Mouse (Mus musculus) G1E (cell line): ENCODE data around the gene Sumo3. TPM values are rescaled to one million over a fixed set of nuclear protein-coding genes. Genes with fewer than 3 reads are reported as not detected.

Experiments
- ATAC-seq: 2 replicates; pipeline ENCODE4 v1.8.0; 2016; ENCODE audit warnings: mild to moderate bottlenecking; ENCODE audit not compliant: insufficient number of reproducible peaks, poor library complexity, low FRiP score, severe bottlenecking; ENCODE audit errors: extremely low read depth
- DNase-seq: peaks from one replicate; pipeline ENCODE4 v3.0.0; 2012; ENCODE audit warnings: low spot score
- H3K27me3 ChIP-seq: 2 replicates; pipeline ENCODE4 v1.6.1; 2012; ENCODE audit warnings: mild to moderate bottlenecking, low read length, inconsistent platforms; ENCODE audit not compliant: insufficient read depth
- H3K36me3 ChIP-seq: replicated peaks from 2 replicates; pipeline ENCODE3; 2012; ENCODE audit warnings: mild to moderate bottlenecking, inconsistent platforms
- H3K4me1 ChIP-seq: 2 replicates; pipeline ENCODE4 v1.6.1; 2012; ENCODE audit warnings: low read depth, low read length, inconsistent platforms, mixed read lengths; ENCODE audit not compliant: insufficient read depth
- H3K4me3 ChIP-seq: 2 replicates; pipeline ENCODE4 v1.5.1; 2012; ENCODE audit warnings: low read depth, mild to moderate bottlenecking, inconsistent platforms, low read length, moderate library complexity, mixed read lengths
- H3K9me3 ChIP-seq: replicated peaks from 2 replicates; pipeline ENCODE4 v1.6.1; 2012; ENCODE audit warnings: inconsistent platforms
- CTCF ChIP-seq: IDR thresholded peaks from 2 replicates; pipeline ENCODE4 v1.5.1; 2012; ENCODE audit warnings: low read depth, low read length, inconsistent platforms, mixed read lengths
- GATA1 ChIP-seq: IDR thresholded peaks from 2 replicates; pipeline ENCODE4 v1.6.1; 2012; ENCODE audit warnings: borderline replicate concordance, low read length, inconsistent platforms, mixed read lengths
- GATA2 ChIP-seq: IDR thresholded peaks from 2 replicates; pipeline ENCODE4 v1.6.1; 2012; ENCODE audit warnings: low read depth, low read length, inconsistent platforms, borderline replicate concordance
- POLR2AphosphoS5 ChIP-seq: IDR thresholded peaks from 2 replicates; pipeline ENCODE4 v1.6.1; 2012; ENCODE audit warnings: low read depth, low read length, inconsistent platforms; ENCODE audit not compliant: insufficient replicate concordance
- TAL1 ChIP-seq: conservative IDR thresholded peaks from 2 replicates; pipeline ENCODE4 v1.6.1; 2012; ENCODE audit warnings: low read depth, low read length, inconsistent platforms, mixed read lengths
- polyA plus RNA-seq: library from polyadenylated mRNA; stranded (reverse); fragments of >175 nt; gene quantifications from 2 replicates; pipeline ENCODE4 v1.2.3, GENCODE M21; 2012
- total RNA-seq, 2 experiments: library from RNA; stranded (forward) in 1 of 2; stranded (reverse) in 1 of 2; fragments of 200-1000 nt in 1 of 2; fragments of >200 nt in 1 of 2; fragmentation: Nextera tagmentation in 1 of 2; gene quantifications; 2 replicates each; pipeline ENCODE4 v1.2.3; 2014 to 2017

The Sumo3 gene
- total and polyA plus RNA-seq, 3 experiments = 32.6 to 160 (median 96.3) TPM

DNA sequence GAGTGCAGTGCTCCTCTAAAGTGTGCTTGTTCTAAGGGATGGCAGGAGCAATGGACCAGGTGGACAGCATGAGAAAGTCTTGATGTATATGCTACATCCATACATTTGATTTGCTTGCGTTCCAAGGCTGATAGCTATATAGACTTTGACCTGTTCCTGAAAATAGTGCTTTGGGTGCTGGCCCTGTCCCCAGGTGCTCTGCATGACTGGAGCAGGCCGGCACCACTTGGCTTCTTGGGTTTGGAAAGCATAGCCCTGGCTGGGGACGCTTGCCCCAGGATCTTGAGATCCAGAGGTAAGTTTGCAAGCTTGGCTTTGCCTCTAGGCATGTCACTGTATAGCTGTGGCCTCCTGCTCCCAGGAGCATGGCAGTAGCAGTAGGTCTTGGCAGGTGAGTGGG lies 19.3 kb upstream of the Sumo3 start:
- Histone ChIP-seq H3K4me1 (peaks cover 85% of the 10 kb centered on the region), H3K27me3 (no peaks in the 10 kb centered on the region), H3K4me3 (no peak overlapping the region), H3K36me3 (peaks cover 76% of the 10 kb centered on the region), H3K9me3 (no peaks in the 10 kb centered on the region)
- ATAC-seq = no peak
- DNase-seq = no peak
- TF ChIP-seq POLR2AphosphoS5 (no peak), GATA1 (no peak), GATA2 (no peak), TAL1 (no peak), CTCF (no peak)

DNA sequence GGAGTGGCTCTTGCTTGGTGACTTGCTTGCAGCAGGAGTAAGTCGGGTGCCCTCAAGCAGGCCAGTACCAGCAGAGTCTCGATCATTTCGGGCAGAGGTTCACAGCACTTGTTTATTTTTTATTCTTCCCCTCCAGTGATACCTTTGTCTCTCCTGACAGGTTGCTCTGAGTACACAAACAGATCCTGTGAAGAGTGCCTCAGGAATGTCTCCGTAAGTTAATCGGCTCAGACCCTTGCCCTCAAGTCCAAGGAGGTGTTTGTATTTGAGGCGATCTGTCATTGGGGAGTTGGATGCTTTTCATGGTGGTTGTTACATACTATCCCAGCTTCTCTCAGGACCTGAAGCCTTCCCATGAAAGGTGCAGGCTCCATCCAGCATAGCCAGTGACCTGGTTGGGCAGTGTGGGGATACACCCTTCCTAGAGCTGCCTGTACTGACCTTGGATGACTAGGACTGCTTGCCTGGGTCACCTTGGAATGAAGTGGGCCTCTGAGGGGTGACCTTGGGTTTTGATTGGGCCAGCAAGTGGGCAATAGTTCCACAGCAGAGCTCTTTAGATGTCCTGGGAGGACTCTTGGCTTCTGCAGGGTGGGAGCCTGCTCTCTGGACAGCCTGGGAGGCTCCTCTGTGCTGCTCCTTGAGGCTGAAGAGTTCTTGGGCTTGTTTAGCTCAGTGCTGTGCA lies 18.7 kb upstream of the Sumo3 start:
- no peak for TF ChIP-seq TAL1
- no peak for TF ChIP-seq CTCF
- no peak for TF ChIP-seq POLR2AphosphoS5
- no peak for TF ChIP-seq GATA1
- no peak for TF ChIP-seq GATA2
- H3K4me1 ChIP-seq = peaks cover 81% of the 10 kb centered on the region

DNA sequence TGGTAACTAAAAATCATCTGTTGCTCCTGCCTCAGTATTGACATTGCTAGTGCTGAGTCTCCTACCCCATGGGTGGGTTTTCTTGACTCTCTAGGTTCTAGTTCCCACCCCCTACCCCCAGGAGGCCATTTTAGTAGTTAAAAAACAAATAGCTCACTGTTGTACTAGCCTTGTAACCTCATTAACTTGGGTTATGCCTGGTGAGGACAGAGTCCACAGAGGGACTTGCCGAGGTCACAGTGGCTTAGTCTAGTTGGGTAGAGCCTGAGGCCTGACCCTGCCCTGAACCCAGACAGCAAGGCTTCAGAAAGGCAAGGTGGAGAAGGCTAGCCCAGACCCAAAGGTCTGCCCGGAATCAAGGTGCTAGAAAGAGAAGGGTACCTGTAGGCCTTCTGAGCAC lies 17.9 kb upstream of the Sumo3 start:
- TF ChIP-seq CTCF = no peak
- no peak for TF ChIP-seq GATA2
- TF ChIP-seq POLR2AphosphoS5 = no peak
- no peak for TF ChIP-seq TAL1
- TF ChIP-seq GATA1 = no peak
- H3K27me3 ChIP-seq = no peaks in the 10 kb centered on the region
- no peak overlapping the region for H3K4me3 ChIP-seq
- H3K4me1 ChIP-seq = peaks cover 73% of the 10 kb centered on the region
- peaks cover 88% of the 10 kb centered on the region for H3K36me3 ChIP-seq
- no peak for ATAC-seq
- no peaks in the 10 kb centered on the region for H3K9me3 ChIP-seq
- DNase-seq = no peak

More for the DNA sequence above, 18.7 kb upstream of the Sumo3 start:
- H3K9me3 ChIP-seq = no peaks in the 10 kb centered on the region
- H3K27me3 ChIP-seq = no peaks in the 10 kb centered on the region
- ATAC-seq (no peak), DNase-seq (no peak)
- peaks cover 82% of the 10 kb centered on the region for H3K36me3 ChIP-seq
- H3K4me3 ChIP-seq = no peak overlapping the region

DNA sequence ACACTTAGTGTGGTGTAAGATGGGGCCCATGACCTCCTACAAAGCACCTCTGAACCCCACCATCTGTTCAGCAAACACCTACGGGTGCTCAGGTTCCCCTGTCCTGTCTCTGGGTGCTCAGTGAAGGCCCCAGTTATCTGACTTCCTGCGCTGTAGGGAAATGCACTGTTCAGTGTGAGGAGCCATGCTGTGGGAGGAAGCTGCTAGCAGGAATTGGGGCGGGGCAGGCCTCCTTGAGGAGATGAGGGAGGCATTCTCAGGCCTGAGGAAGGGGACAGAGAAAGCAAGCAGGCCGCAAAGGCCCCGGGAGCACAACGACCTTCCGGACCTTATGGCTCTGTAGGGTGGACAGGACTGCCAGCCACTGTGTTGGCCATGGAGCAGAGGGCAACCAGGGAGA lies 16.8 kb upstream of the Sumo3 start:
- H3K4me1 ChIP-seq = peaks cover 62% of the 10 kb centered on the region
- no peak for ATAC-seq
- no peak for TF ChIP-seq TAL1
- TF ChIP-seq GATA1 = no peak
- TF ChIP-seq CTCF = no peak
- TF ChIP-seq GATA2 = no peak
- TF ChIP-seq POLR2AphosphoS5 = no peak
- no peak overlapping the region for H3K4me3 ChIP-seq
- peaks cover 92% of the 10 kb centered on the region for H3K36me3 ChIP-seq
- no peaks in the 10 kb centered on the region for H3K27me3 ChIP-seq
- H3K9me3 ChIP-seq = no peaks in the 10 kb centered on the region
- no peak for DNase-seq

DNA sequence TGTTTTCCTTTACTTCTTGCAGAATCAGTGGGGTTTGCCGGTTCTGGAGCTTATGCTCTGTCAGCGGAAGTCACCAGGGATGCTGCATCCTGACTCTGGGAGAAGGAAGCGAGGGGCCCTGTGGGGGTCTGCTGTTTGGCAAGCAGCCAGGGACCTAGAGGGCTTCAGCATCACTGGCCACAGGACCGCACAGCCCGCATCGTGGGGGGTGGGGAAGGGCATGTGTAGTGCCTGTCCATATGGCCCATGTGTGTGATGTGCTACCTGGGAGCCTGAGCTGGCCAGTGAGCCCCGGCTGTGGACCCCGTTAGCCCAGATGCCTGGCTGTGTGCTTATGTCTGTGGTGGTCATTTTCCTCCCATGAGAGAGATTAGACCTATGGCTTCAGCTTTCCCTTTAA lies 16.1 kb upstream of the Sumo3 start:
- H3K9me3 ChIP-seq = no peaks in the 10 kb centered on the region
- H3K36me3 ChIP-seq = peaks cover 98% of the 10 kb centered on the region
- H3K4me3 ChIP-seq = no peak overlapping the region
- H3K4me1 ChIP-seq = peaks cover 59% of the 10 kb centered on the region
- H3K27me3 ChIP-seq = no peaks in the 10 kb centered on the region
- TF ChIP-seq CTCF = no peak
- TF ChIP-seq GATA1 = no peak
- DNase-seq (no peak), ATAC-seq (no peak)

DNA sequence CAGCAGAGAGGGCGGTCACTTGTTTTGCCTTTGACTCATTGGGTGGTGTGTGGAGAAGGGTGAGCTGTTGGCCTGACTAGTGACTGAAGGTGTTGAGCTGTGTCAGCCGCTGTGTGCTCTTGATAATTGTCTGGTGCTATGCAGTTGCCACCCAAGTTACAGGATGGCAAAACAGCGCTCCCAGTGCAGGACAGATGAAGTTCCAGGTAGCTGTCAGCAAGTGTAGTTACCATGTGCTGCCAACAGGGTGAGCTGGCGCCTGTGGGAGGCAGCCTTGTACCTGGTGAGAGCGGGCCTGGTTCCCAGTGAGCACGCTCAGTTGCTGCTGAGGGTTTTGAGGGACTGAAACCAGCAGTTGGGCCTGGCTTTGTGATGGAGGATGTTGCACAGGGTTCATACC lies 15.1 kb upstream of the Sumo3 start:
- TF ChIP-seq GATA2 = no peak
- TF ChIP-seq GATA1 = no peak
- TF ChIP-seq TAL1 = no peak
- TF ChIP-seq POLR2AphosphoS5 = no peak
- TF ChIP-seq CTCF = peak; percentile 87
- Histone ChIP-seq H3K27me3 (no peaks in the 10 kb centered on the region), H3K4me3 (no peak overlapping the region), H3K36me3 (peaks cover 100% of the 10 kb centered on the region), H3K9me3 (no peaks in the 10 kb centered on the region), H3K4me1 (peaks cover 55% of the 10 kb centered on the region)
- DNase-seq = peak; percentile 44
- ATAC-seq = peak; percentile 34; the same call in 1 of the 2 replicates
